Mouse (Mus musculus) R1 (cell line): ENCODE results near the gene Kif14.
"Not testable (repeated sequence)": the region's sequence is repeated elsewhere in the genome, so short reads cannot be mapped to it uniquely, and the experiment has no call there.

Experiments used
- DNase-seq: peaks from one replicate; pipeline ENCODE4 v3.0.0-alpha.2; 2018; ENCODE audit warnings: low read depth, low spot score

The Kif14 gene

GRCm38 (mm10) chr1:136555892-136556291, 89.7 kb downstream of the Kif14 start:
- DNase-seq, result peak; percentile 76

- DNase-seq, result not testable (repeated sequence)
Observed at GRCm38 (mm10) chr1:136556643-136557042, 90.5 kb downstream of the Kif14 start.

DNA sequence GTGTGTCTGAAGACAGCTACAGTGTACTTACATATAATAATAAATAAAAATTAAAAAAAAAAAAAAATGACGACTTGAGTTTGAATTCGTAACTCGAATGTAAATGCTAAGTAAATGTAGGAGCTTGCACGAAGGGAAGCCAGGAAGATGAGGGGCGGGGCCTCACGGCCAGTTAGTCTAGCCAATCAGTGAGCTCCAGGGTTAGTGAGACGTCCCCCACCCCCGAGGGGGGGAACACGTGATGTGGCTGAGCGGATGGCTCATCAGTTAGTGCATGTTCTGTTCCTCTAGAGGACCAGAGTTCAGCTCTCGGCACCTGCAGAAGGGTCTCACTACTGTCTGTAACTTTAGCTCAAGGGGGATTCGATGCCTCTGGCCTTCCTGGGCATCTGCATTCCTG, 91.3 kb downstream of the Kif14 start:
- DNase-seq, result peak; percentile 89

DNA sequence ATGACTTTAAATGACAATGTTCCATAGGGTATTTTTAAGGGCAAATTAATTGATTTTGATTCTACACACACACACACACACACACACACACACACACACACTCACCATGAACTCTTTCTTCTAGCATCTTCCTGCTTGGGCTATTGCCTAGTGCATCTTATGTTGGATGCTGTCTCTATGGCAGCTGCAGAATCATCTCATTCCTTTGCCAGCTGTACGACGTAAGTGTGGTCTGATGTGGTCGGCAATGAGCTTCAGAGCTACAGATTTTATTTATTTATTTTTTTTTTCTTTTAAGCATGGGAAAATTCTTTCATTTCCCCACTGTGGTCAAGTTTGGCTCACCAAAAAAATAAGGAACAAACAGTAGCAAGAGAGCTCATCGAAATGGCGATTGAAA, 92.6 kb downstream of the Kif14 start:
- no peak for DNase-seq

- DNase-seq, result no peak
Observed at GRCm38 (mm10) chr1:136559284-136559683, 93.1 kb downstream of the Kif14 start.

DNA sequence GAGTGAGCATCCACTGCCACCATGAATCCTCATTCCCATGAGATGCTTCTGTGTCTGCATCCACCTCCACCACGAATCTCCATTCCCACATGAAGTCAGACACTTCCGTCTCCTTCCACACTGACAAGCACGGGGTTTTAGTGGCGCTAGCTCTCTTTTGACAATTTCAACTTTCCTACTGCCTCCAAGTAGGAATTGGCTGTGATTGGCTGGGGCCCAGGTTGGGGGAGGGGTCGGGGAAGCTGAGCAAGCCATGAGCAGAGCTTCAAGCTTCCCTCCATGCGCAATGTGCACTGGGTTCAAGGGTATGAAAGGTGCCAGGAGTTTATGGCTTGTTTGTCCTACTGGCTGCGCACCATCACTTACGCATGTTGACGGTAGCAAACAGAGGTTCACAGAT, 93.6 kb downstream of the Kif14 start:
- DNase-seq, result peak; percentile 55

- no peak for DNase-seq
Observed at GRCm38 (mm10) chr1:136561823-136562222, 95.7 kb downstream of the Kif14 start.

DNA sequence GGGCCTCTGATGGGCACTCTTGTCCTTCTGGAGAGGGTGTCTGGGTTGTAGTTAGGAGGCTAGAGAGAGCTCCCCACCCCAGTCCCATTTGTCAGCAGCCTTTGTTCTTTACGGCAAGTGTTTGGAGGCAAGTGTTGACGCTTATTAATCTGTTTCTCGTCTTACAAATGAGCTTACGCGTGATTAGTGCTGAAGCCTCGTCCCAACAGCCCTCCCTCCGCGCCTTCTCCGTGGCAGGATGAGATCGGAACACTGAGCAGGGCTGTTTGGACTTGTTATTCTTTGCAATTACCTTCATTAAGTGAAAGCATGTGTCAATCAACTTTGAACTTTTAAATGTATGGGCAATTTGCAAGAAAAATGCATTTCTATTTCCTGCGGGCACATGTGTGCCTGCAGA, 97.0 kb downstream of the Kif14 start:
- DNase-seq, result no peak

- DNase-seq, result peak; percentile 70
Observed at GRCm38 (mm10) chr1:136564963-136565362, 98.8 kb downstream of the Kif14 start.

- peak; percentile 93 for DNase-seq
Observed at GRCm38 (mm10) chr1:136566386-136566785, 100.2 kb downstream of the Kif14 start.

DNA sequence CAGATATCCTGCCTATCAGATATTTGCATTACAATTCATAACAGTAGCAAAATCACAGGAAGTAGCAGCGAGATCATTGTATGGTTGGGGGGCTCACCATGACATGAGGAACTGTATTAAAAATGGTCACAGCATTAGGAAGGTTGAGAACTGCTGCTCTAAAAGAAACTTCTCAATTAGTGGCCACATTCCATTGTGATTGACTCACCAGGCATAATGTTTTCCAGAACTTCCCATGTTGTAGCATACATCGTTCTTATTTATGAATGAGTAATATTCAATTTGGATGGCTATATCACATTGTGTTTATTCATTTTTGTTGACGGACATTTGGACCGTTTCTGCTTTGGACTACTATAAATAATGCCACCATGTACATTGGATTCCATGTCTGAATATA, 101.5 kb downstream of the Kif14 start:
- no peak for DNase-seq

- no peak for DNase-seq
Observed at GRCm38 (mm10) chr1:136568738-136569194, 102.6 kb downstream of the Kif14 start.

GRCm38 (mm10) chr1:136569206-136569605, 103.1 kb downstream of the Kif14 start:
- peak; percentile 77 for DNase-seq

GRCm38 (mm10) chr1:136569626-136570297, 103.6 kb downstream of the Kif14 start:
- DNase-seq, result peak; percentile 92

- peak; percentile 99 for DNase-seq
Observed at GRCm38 (mm10) chr1:136570298-136570653, 104.1 kb downstream of the Kif14 start.

GRCm38 (mm10) chr1:136570976-136571375, 104.8 kb downstream of the Kif14 start:
- DNase-seq, result peak; percentile 70

DNA sequence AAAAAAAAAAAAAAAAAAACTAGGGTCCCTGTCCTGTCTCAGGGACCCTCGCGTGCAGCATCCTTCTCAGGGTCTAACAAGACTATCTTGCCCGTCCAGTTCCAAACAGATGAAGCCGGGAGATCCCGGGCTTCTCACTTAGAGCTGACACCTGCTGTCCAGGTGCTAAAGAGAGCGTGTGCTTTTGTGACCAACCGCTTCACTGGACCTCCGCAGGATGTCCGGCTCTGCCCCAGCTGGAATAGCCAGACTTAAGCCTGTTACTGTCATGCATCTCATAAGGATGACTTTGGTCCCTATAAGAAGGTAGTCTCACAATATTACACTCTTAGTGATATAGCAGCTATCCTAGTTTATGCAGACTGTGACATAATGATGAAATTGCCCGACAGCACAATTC, 105.4 kb downstream of the Kif14 start:
- DNase-seq, result peak; percentile 49

DNA sequence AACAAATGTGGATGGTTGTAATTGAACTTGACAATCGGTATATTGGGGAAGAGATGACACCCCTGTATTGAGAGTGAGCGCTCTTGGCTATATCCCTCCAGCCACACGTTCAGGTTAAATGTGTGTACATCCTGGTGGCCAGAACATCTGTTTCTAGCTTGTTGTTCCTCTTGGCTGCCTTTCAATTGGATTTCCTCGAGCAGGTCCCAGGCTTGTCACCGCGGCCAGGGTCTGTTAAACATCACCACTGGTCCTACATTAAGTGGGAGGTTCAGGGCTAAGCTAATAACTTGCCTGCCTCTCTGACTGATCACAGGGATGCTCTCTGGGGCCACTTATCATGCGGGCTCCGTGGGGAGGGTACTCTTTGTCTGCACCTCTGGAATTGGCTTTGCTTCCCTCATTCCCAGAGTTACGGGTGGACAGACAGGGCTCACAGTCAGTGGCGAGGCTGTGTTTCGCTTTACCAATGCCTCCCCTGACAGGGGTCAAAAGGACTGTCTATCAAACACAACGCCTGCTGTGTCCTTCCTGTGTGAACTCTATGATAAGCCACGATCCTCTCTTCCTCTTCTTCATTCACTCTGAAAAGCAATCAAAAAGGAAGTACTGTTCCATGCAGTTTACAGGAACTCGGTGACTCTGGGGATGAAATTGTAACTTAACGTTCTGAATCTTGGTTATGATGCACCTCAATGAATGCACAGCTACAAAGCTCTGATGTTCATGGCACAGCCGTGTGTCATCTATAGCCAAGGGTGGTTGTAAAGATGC, 111.9 kb downstream of the Kif14 start:
- peak; percentile 32 for DNase-seq

GRCm38 (mm10) chr1:136579360-136579759, 113.2 kb downstream of the Kif14 start:
- peak; percentile 58 for DNase-seq

DNA sequence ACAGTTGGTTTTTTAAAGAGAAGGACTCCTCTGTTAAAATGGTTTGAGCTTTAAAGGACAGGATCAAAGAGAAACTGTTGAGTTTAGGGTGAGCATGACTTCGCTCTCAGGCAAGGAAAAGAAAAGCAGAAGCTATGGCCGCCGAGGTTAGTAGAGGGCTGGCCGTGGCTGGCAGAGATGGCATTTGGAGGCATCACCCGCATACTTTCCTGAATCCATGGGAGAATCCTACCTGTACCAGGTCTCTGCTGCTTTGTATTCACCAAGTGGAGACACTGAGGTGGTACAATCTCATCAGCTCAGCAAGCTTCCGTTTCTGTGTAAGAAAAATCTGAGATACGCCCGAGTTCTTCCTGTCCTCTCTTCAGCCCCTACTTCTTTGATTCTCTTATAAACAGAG, 114.1 kb downstream of the Kif14 start:
- no peak for DNase-seq
